Mouse (Mus musculus) ovary, postnatal 36 days (tissue): ENCODE measurements around the gene Fbll1.
A peak's percentile ranks its signal among the peaks of the same experiment; 100 is the strongest.
"Not testable (repeated sequence)": the region's sequence is repeated elsewhere in the genome, so short reads cannot be mapped to it uniquely, and the experiment has no call there.

ENCODE experiments used
- DNase-seq: peaks from one replicate; pipeline ENCODE4 v3.0.0; 2022; ENCODE audit warnings: low spot score, mixed read lengths

Fbll1 gene

DNA sequence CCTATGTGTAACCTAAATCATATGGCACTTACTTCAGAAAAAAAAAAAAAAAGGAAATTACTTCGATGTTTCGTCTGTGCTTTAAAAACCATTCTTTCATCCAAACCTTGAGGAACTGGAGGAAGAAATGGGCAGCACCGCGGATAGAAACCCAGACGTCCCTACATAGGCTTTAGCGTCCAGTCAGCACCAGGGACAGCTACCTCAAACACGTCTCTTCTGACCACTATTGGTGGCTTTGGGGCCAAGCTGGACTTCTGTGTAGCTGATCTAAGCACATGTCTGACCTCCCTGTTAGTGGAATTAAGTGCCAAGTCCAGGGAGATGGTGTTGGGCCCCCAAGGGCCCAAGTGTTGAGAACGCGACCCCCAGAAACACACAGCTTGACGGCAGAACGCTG lies at the start of gene Fbll1:
Fbll1 (minus strand) TSS at position 11 of the 400 bp plus-strand sequence.
- peak; percentile 57 for DNase-seq

DNA sequence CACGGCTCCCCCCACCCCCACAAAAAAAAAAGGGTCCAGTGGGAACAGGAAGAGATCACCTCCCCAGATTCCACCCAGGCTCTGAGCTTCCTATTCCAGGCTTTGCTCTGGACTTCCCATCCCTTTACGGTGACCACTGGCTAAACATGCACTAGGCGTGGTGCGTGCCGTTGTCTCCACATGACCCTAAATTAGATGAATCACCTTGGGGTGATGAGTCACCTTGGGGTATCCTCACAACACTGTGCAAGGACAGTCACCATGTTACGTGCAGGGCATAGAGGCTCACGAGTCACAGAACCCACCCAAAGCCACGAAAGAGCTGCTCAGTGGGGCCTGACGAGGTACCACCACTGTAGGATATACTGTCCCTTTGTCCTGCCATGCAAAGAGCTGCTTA lies 45.6 kb upstream of the Fbll1 start:
- DNase-seq = no peak

DNA sequence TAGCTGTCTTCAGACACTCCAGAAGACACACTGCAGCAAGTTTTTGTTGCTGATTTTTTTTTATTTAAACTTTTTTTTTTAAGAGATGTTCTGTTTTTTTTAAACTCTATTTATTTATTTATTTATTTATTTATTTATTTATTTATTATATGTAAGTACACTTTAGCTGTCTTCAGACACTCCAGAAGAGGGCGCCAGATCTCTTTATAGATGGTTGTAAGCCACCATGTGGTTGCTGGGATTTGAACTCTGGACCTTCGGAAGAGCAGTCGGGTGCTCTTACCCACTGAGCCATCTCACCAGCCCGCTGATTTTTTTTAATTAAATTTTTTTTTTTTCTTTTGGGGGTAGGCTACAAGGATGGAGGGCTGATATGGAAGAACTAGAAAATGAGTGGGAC lies 43.9 kb upstream of the Fbll1 start:
- not testable (repeated sequence) for DNase-seq

DNA sequence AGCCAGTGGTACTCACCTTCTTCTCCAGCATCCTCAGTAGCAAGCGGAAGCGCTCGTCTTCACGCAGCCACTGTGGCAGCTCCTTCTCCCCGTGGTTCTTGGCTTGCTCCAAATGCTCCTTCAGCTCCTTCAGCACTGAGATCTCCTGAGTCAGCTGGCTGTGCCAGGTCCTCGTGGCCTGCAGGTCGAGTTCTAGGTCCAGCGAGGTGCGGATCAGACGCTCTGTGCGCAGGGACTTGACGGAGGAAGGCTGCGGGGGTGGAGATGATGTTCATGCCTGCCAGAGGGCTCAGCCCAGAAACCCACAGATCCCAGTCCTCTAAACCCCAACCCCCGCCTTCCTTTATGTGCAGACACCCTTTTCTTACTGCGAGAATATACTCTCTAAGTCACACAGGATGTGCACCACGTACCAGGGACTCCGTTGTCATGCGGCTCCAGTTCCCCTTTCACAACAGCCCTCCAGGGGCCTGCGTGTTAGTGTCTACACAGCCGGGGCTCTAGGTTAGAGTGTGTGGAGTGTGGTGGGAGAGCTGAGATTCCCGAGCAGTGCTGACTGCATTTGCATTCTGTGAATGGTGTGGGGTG lies 43.1 kb upstream of the Fbll1 start:
- no peak for DNase-seq

DNA sequence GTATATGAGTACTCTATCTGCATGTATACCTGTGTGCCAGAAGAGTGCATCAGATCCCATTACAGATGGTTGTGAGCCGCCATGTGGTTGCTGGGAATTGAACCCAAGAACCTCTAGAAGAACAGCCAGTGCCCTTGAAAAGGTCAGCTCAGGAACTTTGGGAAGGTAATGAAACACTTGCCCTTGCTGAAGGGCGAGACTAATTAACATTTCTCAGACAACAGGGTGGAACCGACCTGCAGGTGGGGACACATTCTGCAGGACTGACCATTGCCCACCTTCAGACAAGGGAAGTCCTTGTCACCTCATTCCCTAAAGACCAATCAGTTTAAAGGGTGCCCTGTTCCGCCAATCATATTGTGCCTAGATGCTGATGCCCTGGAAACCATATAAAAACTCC lies 42.1 kb upstream of the Fbll1 start:
- DNase-seq = not testable (repeated sequence)

DNA sequence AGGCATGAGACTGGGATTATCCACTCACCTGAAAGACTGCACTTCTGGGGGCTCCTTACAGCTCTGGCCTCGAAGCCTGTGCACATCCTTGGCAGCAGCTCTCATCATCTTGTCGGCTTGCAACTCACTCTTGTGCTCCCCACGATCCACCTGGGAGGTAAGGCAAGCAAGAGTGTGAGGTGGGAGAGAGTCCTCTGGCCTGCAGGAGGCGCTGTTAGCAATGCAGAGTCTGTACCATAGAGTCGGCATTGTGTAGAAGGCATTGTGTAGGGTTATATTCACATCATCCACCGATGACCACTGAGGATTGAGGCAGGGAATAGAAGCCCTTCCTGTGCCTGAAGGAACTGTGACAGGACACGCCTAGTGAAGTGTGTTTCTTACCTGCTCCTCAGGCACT lies 41.6 kb upstream of the Fbll1 start:
- DNase-seq = no peak

DNA sequence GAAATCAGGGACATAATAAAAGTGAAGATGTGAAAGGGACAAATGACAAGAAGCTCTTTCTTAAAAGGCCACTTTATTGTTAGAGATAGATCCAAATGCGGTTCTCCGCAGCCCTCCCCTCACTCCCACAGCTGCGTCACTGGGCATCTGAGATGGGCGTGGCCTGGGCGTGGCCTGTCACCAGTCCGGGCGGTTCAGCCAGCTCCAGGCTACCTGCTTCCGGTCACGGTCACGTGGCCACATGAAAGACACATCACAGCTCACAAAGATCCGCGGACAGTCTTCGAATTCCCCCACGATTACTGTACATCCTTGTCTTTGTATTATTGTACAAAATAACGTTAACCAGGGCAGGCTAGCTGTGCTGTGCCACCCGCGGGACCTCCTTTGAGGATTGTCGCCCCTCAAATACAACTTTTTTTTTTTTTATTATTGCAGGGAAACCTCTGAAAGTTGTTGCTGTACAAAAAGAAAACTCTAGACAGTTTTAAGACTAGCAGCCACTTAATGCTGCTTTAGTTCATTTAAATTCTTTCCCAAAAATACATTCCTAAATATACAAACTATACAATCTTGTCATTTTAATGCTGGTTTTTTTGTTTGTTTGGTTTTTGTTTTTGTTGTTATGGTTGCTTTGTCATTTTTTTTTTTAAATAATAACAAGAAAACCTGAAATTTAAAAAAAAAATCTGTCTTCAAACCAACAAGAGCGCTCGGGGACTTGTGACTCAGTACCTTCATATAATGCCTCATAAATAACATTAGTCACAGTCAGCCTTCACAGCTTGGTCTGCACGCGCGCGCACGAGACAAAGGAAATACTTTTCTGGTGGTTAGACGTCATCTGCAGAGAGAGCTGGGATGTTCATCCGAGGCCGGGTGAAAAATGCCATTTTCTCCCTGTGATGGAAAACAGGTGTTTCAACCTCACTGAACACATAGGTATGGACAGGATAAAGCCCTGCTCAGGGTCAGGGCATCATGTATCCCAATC lies 40.0 kb upstream of the Fbll1 start:
- peak; percentile 91 for DNase-seq

DNA sequence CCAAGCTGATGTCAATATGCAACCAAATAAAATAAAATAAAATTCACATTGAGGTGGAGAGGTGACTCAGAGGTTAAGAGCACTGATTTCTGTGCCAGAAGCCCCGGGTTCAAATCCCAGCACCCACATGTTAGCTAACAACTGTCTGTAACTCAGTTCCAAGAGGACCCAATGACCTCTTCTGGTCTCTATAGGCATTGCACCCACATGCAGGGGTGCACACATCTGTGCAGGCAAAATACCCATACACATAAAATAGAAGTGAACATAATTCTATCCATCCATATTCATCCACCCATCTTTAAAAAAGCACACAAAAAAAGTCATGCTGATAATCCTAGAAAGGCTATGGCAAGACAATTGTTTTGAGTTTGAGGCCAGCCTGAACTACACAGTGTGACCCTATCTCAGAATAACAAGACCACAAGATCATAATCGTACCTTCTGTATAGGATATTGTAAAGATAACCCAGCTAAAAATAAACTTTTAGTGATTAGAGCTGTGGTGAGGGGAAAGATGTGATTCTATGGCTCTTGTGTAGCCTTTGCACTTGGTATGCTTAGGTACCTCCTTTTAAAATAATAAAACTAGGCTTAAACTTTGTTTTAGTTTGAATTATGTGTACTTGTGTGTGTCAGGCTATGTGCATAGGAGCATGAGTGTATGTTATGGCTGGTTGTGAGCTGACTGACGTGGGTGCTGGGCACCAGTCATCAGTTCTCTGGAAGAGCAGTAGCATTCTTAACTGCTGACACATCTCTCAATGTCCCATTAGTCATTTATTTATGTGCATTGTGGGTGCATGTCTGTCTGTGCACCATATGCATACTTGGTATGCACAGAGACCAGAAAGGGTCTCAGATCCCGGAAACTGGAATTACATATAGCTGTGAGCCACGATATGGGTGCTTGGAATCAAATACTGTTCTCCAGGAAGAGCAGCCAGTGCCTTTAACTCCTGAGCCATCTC lies 38.8 kb upstream of the Fbll1 start:
- DNase-seq = no peak

DNA sequence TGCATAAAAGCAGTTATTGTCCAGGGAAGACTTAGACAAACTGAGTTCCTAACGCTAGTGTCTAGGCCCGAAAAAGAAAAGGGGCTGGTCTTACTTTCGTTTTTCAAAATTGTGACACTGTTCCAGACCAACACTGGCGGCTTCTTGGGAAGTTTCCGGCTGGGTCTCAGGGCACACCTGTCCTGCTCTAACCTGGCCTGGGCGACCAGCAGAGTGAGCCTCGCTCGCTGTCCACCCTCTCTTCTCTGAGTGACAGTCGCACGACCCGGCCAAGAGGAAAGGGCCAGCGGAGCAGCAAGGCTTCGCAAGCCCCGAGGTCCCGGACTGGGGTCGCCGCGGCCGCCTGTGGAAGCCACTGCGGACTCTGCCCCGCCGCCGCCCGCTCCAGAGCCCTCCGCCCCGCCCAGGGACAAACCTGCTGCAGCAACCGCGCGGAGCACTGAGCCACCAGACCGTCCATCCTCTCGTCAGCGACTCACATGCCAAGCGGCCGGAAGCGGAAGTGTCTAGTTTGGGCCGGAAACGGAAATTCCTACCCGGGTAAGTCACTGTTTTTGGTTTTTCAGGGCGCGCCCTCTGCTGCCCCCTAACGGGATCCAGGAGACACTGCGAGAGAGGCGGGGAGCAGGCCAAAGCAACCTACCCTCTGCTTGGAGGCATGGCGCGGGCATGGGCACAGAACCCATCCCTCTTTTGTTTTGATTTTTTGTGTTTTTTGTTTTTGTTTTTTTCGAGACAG lies 35.5 kb upstream of the Fbll1 start, which contains the start of gene Rars:
Rars (minus strand) TSS at position 485 of the 739 bp plus-strand sequence.
- peak; percentile 89 for DNase-seq

DNA sequence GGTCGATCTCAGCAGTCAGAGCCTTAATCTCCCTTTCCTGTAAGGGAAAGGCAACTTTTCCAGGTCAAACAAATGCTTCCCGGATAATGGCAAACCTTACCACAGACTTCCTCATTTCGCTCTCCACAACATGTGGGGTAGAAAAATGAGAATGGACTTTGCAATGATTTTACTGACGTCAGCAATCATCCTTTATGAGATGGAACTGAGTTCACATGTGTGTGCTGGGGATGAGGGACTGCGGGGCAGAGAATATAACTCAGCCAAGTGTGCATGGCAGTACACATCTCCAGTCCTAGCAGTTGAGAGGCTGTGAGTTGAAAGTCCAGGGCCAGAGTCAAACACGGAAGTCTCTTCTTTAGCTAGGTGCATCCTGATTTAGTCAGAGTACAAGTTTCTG lies 34.6 kb upstream of the Fbll1 start:
- no peak for DNase-seq

DNA sequence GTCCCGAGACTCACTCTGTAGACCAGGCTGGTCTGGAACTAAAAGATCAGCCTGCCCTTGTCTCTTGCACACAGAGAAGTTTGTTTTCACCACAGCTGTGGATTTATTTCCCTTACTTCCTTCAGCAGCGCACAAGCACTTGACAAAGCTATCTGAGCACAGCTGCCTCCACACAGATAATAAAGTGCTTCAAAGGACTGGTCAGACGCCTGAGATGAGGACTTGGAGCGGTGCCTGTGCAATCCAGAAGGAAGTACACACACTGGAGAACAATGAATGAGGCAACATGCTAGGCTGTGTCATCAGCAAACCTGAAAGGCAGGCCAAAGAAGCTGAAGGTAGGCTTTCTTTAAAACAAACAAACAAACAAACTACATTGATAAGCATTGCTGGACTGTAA lies 33.5 kb upstream of the Fbll1 start:
- DNase-seq = no peak

DNA sequence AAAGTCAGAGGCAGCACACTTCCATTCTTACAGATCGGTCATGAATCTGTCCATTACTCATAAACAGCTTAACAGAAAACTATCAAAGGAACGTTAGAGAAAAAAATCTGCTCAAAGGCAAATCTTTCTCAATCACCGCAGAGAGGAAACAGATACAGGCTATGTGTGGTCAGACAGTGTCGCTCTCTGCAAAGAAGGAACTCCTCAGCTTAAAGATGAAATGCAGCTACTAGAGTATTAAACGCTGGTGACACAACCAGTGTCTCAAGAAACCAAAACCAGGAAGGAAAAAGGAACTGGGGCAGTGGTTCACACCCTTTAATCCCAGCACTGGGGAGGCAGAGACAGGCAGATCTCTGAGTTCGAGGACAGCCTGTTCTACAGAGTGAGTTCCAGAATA lies 29.0 kb upstream of the Fbll1 start:
- DNase-seq = no peak

DNA sequence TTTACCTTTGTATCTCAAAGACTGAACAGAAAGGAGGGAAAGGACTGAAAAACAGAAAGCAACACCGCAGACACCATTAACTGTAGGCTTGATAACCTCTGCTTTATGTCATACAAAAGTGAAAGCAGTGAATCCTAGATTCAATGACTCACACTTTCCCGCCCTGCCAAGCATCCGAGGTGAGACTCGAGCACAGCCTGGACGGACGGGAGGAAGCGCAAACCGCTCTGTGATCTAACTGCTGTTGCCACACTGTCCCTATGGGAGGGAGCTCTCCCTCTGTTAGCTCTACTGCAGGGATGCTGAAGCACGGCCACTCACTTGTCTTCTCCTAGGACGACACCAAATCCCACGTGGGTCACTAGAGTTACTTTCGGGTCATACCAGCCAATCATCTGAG lies 17.6 kb upstream of the Fbll1 start:
- DNase-seq = no peak

DNA sequence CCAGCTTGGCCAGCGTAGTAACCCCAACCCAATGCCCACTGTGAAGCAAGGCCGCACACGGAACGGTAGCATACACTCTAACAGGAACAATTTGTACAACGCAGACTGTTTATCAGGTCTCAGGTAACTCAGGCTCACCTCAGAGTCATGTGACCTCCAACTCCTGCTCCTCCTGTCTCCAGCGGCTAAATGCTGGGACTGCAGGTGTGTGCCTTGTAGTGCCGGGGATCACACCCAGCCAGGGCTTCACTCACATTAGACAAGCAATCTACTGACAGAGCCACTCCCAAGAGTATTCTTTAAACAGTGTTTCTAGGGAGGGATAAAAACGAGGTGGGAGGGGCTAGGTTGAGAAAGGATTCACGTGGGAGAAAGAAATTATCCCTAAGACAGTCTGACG lies 12.8 kb upstream of the Fbll1 start:
- DNase-seq = no peak

DNA sequence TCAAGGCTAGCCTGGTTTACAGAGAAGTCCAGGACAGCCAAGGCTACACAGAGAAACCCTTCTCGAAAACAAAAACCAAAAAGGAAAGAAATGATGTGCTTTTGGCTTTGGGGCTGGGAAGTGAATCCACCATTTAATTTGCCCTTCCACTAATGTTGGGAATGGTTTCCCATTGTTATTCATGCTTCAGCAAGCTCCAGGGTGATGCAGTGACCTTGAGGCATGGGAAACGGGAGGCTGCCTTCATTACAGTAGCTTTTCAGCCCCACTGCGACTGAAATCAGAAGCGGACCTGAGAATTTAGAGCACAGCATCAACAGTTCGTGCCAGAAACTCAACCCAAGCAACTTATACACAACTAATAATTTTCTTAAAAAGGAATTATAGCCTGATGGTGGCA lies 2.6 kb upstream of the Fbll1 start:
- no peak for DNase-seq

DNA sequence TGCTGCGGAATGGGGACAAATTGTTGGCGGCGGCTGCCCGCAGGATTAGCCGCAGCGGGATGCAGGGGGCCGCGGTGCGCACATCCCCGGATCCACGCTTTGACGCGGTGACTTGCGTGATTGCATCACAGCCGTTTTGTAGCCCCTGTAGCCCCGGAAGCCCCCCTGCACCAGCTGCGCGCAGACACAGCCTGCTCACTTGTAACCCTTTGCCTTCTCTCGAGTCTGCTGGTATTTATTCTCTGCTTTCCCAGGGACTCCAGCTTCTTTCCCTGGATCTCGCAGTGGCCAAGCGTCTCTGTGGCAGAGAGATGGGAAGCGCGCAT lies 226 bp downstream of the Fbll1 start:
- no peak for DNase-seq

DNA sequence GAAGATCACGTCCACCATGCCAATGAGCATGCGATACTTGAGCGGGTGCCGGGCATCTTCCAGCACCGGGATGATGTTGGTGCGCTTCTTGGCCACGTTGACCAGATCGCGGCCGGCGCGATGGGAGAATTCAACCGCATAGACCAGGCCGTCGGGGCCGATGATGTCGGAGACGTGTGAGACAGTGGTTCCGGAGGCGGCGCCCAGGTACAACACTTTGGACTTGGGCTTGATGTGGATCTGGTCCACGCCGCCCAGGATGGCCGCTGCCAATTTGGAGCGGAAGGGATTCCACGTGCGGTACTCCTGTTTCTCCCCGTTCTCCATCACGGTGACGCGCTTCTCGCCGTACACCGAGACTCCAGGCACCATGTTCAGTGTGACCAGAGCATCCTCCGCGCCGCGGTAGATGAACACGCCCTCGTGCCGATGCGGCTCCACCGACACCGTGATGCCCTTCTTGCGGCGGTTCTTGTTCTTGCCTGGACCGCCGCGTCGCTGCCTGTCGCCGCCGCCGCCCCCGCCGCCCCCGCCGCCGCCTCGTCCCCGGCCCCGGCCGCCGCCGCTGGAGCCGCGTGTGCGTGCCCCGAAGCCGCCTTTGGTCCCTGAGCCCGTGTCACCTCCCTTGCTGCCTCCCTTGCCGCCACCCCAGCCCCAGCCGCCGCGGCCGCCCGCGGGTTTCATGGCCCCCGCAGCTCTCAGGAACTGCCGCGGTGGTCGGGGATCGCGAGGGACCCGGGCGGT lies 761 bp downstream of the Fbll1 start:
- DNase-seq = no peak

DNA sequence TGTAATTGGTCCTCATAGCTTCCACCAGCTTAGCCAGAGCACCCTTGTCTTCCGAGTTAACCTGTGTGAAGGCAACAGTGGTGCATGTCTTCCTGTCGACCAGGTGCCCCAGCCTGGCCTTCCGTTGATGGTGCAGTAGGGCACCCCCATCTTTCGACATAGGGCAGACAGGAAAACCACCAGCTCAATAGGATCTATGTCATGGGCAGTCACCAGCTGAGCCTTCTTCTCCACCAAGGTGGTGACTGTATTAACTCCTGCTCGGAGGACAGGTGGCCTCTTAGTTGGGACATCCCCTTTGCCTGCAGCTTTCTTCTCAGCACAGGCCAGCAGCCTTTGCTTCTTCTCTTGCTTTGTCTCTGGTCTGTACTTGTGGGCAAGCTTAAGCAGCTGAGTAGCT lies 5.9 kb downstream of the Fbll1 start:
- DNase-seq = not testable (repeated sequence)

DNA sequence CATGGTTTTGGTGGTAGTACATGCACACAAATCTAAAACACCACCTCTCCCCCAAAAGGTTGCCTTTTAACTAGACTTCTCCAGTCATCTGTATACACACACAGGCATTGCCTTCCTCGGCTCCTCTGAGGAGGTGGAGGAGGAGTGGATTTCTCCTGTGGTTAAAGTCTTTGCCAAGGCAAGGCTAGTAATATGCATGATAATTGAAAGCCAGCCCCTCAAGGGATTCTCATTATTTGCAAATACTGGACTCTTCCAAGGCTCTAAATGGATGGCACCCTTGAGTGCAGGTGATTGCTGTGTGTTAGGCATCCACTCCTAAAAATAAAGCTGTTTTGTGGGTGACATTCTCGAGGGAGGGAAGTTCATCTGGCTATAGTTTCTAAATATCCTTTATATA lies 10.2 kb downstream of the Fbll1 start:
- DNase-seq = no peak

DNA sequence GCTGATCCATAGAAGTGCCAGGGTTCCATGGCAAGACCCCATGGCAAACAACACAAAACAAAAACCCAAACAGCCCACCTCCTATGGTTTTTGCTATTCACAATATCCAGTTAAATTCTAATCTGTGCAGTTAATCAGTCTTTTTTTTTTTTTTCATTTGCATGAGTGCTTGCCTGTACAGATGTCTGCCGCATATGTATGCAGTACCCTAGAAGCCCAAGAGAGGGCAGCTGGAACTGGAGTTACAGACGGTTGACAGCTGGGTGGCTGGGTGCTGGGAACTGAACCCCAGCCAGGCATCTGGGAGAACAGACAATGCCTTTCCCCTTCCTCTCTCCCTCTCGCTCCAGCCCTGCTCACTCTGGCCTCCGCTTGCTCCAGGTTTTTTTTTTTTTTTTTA lies 14.1 kb downstream of the Fbll1 start:
- DNase-seq = no peak

DNA sequence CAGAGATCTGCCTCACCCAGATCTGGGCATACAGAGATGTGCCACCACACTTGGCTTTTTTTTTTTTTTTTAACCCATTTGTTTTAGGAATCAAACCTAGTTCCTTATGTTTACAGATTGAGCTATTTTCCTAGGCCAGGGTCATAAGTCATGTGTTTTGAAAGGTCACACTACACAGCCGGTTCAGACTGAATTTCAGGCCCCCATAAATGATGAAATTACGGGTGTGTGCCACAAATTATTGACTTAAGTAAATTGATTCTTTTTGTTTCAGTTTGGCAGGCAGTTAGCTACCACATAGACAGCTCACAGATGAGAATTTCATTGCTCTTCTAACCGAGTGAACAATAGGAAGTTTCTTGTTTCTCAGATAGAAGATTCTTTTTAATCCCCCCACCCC lies 14.7 kb downstream of the Fbll1 start:
- DNase-seq = no peak
